Mouse (Mus musculus) left cerebral cortex, postnatal 25 days (tissue): ENCODE measurements around the gene Idua. TPM values are rescaled to one million over a fixed set of nuclear protein-coding genes. Genes with fewer than 3 reads are reported as not detected.

Source experiments
- DNase-seq, 2 experiments: peaks; one replicate each; pipeline ENCODE4 v3.0.0; 2022; ENCODE audit warnings: low spot score in 2 of 2, mixed read lengths in 1 of 2
- intact Hi-C: fragments of 180-260 bp; cut with DNase I; formaldehyde crosslinking; loops from one replicate; pipeline ENCODE4 v1.15.1; 2025
- total RNA-seq, 2 experiments: library from RNA; stranded (reverse); gene quantifications; 2 replicates each; pipeline ENCODE4 v1.2.3; 2021

Idua gene
- total RNA-seq, 2 experiments from 2014 or later, result 11.4 to 15.0 TPM

DNA sequence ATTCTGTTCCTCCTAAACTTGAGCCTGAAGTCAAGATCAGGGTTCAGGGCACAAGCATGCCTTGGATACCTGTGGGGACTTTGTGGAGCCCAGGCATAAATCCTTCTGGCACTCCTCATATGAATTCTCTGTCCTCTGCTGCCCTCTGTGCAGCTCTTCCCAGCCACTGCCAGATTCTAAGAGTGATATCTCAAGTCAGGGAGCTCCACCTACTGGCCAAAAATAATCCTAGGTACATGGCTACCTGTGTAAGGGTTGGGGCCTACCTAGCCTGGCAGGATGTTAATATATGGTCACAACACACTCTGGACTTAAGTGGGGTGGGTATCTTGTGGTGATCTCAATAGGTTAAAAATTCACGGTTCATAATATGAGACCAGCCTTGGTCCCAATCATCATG is 8.3 kb upstream of the Idua start:
- intact Hi-C loops, result loop anchor here (5.0 kb wide), 1 partner anchor 225 kb away; no protein-coding TSS in a partner anchor
- peak; percentile 52 to 78 for DNase-seq

DNA sequence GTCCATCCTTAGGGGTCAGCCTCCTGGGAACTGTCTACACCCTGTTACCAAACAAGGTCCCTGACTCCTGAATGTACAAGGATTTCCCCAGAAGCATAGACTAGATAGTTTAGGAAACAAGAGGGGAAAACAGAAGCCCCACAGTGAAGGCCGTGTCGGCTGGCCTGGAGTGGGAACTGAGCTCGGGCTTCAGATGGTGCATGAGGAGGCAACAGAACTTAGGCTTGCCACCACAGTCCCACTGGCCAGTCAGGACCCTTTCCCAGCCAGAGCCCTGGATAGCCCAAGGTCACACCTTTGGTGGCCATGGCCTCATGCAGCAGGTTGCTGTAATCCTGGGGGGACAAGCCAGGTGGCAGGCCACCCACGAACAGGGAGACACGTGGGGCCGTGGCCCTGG is 6.8 kb upstream of the Idua start:
- intact Hi-C loops, result loop anchor here (5.0 kb wide), 1 partner anchor 226 kb away; no protein-coding TSS in a partner anchor
- no peak for DNase-seq

DNA sequence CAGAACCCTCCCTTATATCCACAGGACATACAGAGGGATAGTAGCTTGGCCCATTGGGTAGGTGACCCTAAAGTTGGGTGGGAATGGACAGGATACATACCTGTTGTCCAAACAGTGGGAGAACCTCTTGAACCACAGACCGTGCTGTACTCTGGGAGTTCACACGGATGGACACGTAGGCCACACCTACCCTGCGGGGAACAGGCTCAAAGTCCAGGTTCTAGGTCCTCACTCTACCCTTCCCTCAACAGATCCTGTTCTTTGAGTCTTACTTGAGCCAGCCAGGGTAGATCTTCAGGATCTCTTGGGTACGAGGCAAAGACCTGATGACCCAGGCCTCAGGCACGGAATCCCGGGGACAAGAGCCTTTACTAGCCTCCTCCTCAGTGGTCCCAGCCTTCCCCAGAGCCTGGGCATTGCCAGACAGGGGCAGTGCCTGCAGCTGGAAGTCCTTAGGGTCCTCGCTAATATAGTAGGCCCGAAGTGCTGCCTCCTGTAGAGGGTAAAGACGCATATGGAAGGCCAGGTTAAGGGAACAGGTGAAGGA is 5.6 kb upstream of the Idua start:
- intact Hi-C loops, result loop anchor here (5.0 kb wide), 1 partner anchor 227 kb away; no protein-coding TSS in a partner anchor
- no peak for DNase-seq

- intact Hi-C loops, result no loop called here
- no peak for DNase-seq
Measured at GRCm38 (mm10) chr5:108655381-108655780, 4.8 kb upstream of the Idua start.

- no peak for DNase-seq
- intact Hi-C loops, result no loop called here
Measured at GRCm38 (mm10) chr5:108655891-108656650, 4.1 kb upstream of the Idua start.

GRCm38 (mm10) chr5:108657406-108657805 is 2.7 kb upstream of the Idua start:
- intact Hi-C loops, result no loop called here
- no peak for DNase-seq

GRCm38 (mm10) chr5:108658611-108659010 is 1.5 kb upstream of the Idua start:
- DNase-seq, result no peak
- intact Hi-C loops, result no loop called here

DNA sequence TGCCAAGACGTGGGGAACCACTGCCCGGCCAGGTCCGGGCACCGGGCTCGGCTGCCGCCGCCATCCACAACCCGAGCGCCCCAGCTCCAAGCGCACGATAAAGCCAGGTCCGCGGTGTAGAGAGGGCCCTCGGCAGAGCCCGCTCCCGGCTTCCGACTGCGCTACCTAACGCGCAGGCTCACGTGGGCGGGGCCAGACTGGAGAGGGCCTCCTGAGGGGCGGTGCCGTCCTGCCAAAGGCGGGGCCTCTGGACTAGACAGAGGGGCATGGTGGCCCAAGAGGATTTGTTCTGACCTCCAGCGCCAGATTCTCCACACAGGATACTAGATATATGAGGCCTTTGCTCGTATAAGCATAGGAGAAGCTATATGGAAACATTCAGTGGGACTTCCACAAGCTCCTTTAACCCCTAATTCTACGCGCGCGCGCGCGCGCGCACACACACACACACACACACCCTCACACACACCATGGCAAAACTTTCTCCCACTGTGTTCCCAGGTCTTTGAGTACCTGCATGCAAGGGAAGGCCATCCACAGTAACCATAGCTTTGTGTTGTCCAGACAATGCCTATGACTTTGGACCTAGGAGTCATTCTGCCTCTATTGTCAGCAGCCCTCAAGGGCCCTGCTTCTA is 619 bp downstream of the Idua start:
- intact Hi-C loops, result no loop called here

GRCm38 (mm10) chr5:108662772-108663171 is 2.6 kb downstream of the Idua start:
- intact Hi-C loops, result no loop called here
- no peak for DNase-seq

More for the DNA sequence above, 619 bp downstream of the Idua start:
- DNase-seq, result peak; percentile 89 to 93

DNA sequence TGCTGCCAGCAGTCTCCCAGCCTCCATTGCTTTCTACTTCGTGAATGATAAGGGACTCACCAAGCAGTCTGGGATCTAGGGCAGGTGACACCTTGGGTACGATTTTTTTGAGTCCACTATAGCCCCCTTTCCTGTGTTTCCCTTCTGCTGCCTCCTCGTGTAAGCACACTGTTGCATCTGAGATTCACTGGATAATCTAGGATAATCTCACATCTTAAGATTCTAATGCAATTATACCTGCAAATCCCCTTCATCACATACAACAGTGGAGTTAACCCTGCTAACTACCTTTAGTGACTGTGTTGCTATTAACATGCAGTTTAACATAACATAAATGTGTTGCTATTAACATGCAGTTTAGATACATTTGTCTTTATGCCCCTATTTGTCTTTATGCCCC is 4.9 kb downstream of the Idua start:
- DNase-seq, result no peak
- intact Hi-C loops, result no loop called here

GRCm38 (mm10) chr5:108667370-108667769 is 7.2 kb downstream of the Idua start:
- no peak for DNase-seq
- intact Hi-C loops, result no loop called here

DNA sequence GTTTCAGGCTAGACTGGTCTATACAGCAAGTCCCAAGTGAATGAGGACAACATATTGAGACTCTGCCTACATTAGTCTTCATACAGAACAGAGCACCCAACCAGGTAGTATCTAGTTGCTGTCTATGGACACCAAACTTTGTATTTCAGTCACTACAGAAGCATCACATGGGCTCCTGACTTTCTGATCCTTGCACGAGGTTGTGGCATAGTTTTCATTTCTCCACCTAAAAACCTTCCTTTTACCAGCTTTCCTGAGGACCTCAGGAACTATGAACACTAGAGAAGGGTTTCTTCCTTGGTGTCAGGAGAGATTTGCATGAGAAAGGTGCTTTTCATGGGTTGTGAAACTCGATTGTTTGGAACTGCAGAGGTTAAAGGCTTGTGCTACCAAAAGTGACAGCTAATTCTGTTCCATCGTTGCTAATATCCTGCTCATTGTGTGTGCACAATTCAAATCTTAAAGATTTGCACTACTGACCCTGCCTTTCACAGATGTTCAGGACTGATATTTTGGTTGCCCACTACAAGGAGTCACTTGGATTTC is 8.3 kb downstream of the Idua start:
- DNase-seq, result no peak
- intact Hi-C loops, result no loop called here

- intact Hi-C loops, result no loop called here
- peak; percentile 89 to 93 for DNase-seq
Measured at GRCm38 (mm10) chr5:108668977-108669936, 9.1 kb downstream of the Idua start, which contains the start of gene Dgkq. TSS of gene Dgkq (minus strand) at chr5:108669672.

DNA sequence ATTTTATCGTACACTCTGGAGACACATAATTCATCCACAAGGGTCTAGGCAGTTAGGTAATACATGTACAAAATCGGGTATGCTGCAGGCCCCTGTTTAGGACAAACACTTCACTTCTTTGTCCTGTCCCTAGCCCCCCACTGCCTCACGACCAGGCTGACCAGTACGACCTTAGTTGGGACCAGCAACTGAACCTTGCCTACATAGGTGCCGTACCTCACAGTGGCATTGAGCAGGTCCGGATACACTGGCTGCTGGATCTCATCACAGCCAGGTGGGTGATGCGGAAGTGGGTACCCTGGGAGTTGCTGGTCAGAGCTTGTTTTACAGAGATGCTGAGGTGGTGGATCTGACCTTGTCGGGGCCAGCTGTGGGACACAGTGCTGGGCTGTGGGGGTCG is 9.9 kb downstream of the Idua start:
- DNase-seq, result no peak
- intact Hi-C loops, result loop anchor here (2.0 to 10.0 kb wide), 2 partner anchors 57 to 885 kb away; partner anchors contain the start of gene Crlf2

DNA sequence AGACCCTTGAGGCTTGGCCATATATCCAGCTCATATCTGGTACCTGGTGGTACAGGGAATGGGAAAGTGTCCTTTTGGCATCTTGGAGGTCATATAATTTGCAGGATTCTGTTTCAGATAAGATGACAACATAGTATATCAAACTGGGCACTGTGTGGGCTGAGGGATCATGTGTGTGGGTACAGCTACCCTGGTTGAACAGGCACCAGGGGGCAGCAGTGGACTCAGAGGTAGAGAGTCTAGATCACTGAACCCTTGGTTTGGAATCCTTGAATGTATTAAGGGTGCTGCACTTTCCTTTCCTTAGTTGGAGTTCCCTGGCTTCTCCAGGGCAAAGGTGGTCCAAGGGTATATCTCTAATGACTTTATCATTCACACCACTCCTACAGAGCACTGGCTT is 10.7 kb downstream of the Idua start:
- intact Hi-C loops, result loop anchor here (2.0 to 10.0 kb wide), 2 partner anchors 56 to 884 kb away; partner anchors contain the start of gene Crlf2
- DNase-seq, result no peak

GRCm38 (mm10) chr5:108671757-108672156 is 11.6 kb downstream of the Idua start:
- DNase-seq, result no peak
- intact Hi-C loops, result loop anchor here (2.0 to 10.0 kb wide), 2 partner anchors 55 to 883 kb away; partner anchors contain the start of gene Crlf2

DNA sequence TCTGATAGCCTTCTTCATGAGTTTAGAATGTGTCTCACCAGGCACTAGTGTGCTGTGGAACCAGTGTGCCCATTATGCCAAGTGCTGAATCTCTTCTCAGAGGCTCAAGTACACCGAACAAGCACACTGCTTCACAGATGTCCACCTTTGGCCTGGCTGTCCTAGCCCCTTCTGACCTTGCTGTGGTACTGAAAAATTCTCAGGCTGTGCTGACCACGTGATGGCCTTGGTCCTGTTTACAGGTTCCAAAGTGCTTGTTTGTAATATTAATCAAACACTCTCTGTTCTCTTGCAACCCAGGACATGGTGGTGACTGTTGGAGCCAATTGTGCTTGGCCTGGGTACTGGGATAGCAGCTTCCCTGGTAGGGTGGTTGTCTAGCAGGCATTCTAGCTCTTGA is 14.5 kb downstream of the Idua start:
- no peak for DNase-seq
- intact Hi-C loops, result loop anchor here (10.0 kb wide), 1 partner anchor 880 kb away; the partner anchor contains the start of gene Crlf2

DNA sequence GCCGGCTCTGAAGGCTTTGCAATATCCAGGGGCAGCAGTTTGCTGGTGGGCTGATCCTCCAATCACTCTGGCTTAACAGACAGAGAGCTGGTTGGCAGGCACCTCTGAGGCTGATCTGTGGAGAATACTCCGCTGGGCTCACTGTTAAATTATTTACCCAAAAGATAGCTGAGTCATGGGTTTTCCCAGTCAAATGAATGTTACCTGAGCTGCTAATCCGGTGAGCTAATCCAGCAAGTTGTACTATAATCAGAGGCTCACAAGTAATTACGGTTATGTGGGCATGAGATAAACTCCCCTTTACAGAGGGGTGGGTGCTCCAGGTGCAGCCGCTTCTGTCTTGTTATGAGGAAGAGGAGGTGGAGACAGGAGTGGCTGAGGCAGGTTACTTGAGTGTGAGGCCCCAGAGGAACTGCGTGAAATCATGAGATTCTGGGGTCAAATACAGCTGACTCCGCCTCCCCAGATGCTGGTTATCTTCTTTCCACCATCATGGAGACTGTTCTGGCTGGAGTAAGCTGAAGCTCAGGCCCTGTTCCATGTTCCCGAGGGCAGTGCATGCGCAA is 15.2 kb downstream of the Idua start, which contains the start of gene Slc26a1:
TSS of gene Slc26a1 (minus strand) at position 319 of the 566 bp plus-strand sequence.
- DNase-seq, result no peak
- intact Hi-C loops, result loop anchor here (10.0 kb wide), 1 partner anchor 879 kb away; the partner anchor contains the start of gene Crlf2
